Mouse (Mus musculus) C2C12 (cell line): ENCODE measurements at regions not wholly inside any gene's neighbourhood (a gene's known extent, or its start where the extent isn't known, plus 50 kb on each side); places are given as distances from the start of the nearest gene placed in this dataset.

Experiments
- CEBPB ChIP-seq: IDR thresholded peaks from one replicate; pipeline ENCODE4 v1.6.1; 2011; ENCODE audit warnings: low read depth, mild to moderate bottlenecking, control low read depth, moderate library complexity
- CTCF ChIP-seq: IDR thresholded peaks from one replicate; pipeline ENCODE4 v1.5.1; 2011; ENCODE audit not compliant: control insufficient read depth, insufficient read depth, insufficient read length
- FOSL1 ChIP-seq: IDR thresholded peaks from one replicate; pipeline ENCODE4 v1.8.0; 2011; ENCODE audit warnings: mild to moderate bottlenecking, low read length; ENCODE audit not compliant: poor library complexity, insufficient read depth, severe bottlenecking
- MAX ChIP-seq: IDR thresholded peaks from one replicate; pipeline ENCODE4 v1.6.1; 2011; ENCODE audit warnings: mild to moderate bottlenecking, control low read depth
- MYOD1 ChIP-seq: IDR thresholded peaks from one replicate; pipeline ENCODE4 v1.6.1; 2011; ENCODE audit warnings: low read depth; ENCODE audit not compliant: control insufficient read depth, insufficient read length

DNA sequence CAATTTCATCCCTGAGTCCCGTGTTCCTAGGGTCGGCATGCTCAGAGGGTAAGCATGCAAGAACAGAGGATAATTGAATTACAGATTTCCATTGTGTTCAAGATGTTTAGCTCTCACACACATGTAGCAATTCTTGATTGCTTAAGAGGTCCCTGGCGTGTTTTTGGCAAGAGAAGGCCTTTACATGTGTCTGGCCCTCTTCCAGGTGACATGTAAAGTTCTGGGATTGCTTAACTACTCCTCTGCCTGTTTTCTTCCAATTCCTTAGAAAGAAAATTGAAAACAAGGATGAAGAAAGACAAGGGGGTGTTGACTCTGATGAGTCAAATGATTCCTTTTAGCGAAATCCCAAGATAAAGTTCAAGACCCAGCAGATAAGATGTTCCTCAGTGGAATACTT, 285.1 kb downstream of the Lyplal1 start:
- TF ChIP-seq CTCF (no peak), CEBPB (no peak), MYOD1 (no peak), FOSL1 (no peak), MAX (no peak)
